Mouse (Mus musculus) retina, postnatal 7 days (tissue): Measurements from ENCODE around the gene Dmap1.

Source experiments
- DNase-seq: peaks from one replicate; pipeline ENCODE4 v3.0.0-alpha.2; 2012; ENCODE audit warnings: low read depth, low spot score

The Dmap1 gene

DNA sequence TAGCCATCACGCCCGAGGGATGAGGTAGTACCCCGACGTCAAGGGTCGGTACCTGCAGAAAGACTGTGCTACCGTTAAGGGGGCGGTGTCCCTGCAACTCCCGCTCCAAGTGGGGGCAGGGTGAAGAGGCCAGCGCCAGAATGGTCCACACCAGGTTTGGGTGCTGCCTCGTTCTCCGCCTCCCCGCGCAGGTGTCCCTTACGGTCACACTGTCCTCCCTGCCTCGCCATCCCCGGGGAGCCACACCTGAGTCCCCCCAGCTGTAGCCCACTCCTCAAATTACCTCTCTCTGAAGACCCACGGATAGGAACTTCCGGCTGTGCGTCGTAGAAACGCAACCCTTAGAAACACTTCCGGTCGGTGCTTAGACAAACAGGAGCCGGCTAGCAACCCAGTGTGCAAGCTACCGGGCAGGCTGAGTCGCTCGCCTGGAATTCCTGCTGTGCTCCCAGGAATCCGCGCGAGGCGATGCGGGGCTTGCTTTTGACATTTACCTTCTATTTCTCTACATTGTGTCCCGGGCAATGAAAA lies at the start of gene Dmap1:
TSS of gene Dmap1 (minus strand) at position 343 of the 531 bp plus-strand sequence.
- peak; percentile 79 for DNase-seq

DNA sequence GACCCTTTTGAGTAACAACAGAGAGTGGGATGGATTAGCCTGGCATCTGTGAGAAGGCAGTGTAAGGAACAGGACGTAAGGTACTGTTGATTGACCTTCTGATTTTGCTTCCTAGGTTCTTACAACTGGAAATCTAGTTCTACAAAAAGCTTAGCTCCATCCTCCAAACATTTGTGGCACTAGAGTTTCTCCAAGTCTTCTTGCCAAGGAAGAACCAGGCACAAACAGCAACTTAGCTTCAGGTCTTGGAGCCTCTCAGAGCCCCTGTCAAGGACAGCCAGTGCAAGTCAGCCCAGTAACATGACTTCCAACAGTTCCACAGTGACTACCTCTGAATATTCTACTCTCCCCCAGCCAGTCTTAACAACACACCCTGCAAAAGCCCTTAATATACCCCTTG lies 42.0 kb upstream of the Dmap1 start, which contains the start of gene Gm12845:
TSS of gene Gm12845 (plus strand) at position 301 of the 400 bp plus-strand sequence.
- DNase-seq, result no peak

DNA sequence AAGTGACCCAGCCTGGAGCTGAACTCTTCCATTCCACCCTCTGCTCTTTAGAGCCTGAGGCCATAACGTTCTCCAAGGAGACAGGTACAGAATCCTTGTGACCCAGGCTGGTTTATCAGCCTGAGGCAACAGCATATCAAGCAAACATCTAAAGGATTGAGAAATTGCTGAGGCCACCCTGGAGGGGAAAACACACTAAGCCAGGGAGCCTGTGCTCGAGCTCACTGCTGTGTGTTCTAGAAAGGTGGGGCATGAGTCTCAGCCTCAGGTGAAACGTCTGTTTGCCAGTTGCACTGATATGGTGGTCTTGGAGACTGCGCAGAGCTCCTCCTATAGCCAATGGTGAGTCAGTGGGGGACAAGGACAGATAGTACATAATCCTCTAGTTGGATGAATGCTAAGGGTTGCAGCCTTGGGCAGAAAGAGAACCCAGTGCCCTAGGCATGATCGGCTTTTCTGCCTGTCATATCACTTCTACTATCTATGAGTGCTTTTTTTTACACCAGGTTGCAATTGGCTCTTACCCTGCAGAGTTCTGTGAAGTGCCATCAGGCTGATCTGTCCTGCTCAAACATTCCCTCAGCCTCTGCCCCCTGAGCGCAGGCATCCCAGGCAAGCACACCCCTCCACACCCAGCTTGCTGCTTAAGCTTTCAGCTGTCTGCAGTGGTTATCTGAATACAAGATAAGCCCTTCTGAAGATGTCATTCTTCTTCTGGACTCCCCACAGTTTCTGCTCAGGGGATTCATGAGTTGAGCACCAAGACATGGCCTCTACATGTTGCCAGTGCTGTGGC lies 31.4 kb upstream of the Dmap1 start:
- no peak for DNase-seq

DNA sequence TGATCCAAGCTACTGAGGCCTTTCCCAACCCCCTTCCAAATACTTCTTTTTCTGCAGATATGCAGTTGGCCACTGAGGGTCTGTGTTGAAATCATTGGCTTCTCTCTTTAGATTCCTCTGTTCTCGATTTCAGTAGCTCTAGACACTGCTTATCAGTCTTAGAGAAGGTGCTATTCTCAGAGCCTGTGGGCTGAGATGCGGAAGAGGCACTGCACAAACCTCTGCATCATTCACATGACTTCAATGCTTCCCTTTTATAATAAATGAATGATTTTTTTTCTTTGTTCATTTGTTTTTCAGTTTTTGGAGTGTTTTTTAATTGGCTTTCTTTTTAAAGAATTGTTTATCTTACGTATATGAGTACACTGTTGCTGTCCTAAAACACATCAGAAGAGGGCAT lies 30.2 kb upstream of the Dmap1 start:
- DNase-seq, result no peak

DNA sequence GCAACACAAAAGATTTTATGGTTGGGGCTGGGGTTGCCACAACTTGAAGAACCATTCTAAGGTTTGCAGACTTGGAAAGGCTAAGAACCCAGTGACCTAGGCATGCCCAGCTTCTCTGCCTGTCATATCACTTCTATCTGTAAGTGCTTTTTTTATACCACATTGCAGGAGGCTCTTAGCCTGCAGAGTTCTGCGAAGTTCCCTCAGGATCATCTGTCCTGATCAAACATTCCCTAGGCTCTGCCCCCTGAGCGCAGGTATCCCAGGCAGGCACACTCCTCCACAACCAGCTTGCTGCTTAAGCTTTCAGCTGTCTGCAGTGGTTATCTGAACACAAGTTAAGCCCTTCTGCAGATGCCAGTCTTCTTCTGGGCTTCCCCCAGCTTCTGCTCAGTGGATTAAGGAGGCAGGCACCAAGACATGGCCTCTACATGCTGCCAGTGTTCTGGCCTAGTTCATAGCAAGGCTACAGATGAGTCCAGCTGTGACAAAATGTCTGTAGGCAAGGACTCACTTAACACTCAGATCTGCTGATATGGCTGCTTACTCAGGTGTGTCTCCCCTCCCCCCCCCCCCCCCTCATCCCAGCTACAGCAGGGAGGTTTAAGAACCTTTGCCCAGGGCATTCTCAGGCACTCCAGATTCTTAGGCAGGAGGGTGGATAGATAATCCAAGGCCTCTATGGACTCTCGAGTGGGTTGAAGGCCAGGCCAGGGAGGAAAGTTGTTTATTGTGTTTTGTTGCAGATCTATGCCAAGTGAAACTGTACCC lies 26.9 kb upstream of the Dmap1 start:
- no peak for DNase-seq

DNA sequence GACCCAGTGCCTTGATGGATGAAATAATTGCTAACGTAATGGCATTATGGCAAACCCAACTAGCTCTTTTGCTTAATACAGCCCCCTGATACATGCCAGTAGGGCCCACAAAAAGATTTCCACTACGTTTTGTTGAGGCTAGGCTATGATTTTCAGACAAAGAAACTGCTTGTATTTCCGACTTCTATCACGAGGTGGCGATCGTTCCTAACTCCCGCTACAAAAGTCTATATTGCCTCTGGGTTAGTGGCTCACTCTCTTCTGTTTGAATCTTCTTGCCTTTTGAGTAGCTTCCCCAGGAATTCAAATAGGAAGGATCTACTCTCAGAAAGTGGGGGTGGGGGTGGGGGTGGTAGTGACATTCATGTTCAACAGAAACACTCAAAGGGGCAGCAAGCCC lies 23.3 kb upstream of the Dmap1 start:
- DNase-seq, result peak; percentile 53

DNA sequence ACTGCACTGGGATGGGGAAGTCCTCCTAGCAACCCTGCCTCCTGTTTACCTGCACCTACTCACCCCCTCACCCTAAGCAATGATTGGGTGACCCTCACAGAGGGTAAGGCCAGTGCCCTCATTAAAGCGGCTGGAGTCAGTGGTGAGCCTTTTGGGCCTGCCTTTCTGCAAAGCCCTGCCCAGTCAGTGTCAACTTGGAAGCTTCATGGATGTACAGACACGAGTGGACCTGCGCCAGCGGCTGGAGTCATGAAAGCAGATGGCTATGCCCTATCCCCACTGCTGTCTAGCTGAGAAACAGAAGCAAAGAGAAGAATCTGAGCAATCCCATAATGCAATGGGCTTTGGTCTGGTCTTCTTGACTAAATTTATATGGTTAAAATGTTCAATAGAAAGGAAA lies 4.3 kb upstream of the Dmap1 start:
- DNase-seq, result no peak

DNA sequence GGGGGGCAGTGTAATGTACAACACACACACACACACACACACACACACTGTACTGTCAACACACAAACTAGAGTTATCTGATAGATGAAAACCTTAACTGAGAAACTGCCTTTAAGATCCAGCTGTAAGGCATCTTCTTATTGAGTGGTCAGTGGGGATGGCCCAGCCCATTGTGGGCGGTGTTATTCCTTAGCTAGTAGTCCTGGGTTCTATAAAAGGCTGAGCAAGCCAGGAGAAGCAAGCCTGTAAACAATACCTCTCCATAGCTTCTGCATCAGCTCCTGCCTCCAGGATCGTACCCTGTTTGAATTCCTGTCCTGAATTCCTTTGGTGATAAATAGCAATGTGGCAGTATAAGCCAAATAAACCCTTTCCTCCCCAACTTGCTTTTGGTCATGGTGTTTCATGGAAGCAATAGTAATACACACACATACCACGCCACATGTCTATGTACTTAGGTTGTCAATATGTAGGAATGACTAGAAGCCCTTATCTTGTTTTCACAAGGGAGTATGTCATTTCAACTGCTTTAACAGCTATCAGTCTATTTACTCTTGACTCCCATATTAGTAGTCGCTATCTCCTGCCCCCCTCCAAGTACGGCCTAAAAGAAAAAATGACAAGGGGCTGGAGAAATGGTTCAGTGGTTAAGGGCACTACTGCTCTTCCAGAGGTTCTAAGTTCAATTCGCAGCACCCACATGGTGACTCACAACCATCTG lies 1.1 kb upstream of the Dmap1 start:
- DNase-seq, result no peak

DNA sequence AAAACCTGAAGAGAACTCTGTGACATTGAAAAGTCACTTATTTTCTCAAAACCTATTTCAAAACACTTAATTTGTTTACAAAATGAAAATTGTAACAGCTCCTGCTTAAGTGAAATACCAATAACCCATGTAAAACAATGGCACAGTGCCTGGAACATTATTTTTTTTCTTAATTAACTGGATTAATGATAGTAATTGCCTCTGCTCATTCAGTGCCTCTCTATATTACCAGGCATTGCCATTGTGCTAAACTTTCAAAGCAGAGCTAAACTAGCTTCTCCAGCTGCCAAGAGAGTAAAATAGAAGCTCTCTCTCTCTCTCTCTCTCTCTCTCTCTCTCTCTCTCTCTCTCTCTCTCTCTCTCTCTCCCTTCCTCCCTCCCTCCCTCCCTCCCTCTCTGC lies 390 bp upstream of the Dmap1 start:
- DNase-seq, result no peak

DNA sequence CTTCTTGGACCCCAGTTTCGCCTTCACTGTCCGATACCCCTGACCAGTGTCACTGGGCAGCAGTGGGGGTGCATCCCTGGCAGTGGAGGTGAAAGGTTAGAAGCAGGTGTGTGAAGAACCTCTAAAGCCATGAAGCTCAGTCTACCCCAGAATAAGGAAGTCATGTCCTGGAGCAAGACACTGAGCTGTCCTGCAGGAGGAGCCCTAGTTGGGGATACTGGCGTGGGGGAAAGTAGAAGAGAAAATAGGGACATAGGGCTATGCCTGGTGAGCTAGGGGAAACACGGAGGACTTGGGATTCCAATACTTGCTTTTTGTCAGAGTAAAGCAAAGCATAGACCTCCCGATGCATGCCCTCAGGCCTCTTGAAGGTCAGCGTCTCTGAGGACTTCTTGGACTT lies 1.1 kb downstream of the Dmap1 start:
- no peak for DNase-seq

DNA sequence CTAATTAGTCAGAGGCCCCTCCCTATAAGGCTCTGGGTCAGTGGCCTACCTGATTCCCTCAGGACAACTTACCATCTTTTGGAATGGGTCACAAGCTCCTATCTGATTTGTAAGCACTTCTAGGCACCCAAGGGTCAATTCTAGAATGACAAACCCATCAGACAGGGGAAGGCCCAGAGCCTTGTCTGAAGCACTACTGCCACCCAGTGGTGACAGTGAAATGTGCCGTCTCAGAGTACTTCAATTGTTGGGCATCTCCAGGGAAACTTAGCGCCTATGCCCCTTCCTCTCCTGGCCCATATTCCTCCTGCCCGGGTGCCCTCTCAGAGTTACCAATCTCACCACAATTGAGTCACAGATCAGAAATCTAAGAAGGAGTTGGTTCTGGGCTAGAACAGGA lies 5.2 kb downstream of the Dmap1 start:
- peak; percentile 77 for DNase-seq

DNA sequence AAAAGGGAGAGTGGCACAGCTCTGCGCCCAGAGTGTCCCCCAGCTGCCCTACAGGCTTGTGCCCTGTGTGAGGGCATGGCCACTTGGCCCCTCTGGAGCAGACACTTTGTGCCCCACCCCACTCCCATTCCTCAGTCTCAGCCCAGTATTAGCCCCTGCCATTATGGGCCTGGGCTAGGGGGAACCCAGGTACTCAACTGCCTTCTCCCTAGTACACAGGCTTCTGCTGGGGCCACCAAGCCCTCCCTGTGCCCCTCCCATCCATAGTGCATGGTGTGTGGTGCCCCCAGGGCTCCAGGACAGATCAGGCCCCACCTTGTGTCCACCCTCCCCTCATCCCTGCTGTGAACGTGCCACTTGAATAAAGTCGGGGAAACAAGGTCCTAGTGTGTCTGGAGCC lies 8.2 kb downstream of the Dmap1 start:
- DNase-seq, result no peak

DNA sequence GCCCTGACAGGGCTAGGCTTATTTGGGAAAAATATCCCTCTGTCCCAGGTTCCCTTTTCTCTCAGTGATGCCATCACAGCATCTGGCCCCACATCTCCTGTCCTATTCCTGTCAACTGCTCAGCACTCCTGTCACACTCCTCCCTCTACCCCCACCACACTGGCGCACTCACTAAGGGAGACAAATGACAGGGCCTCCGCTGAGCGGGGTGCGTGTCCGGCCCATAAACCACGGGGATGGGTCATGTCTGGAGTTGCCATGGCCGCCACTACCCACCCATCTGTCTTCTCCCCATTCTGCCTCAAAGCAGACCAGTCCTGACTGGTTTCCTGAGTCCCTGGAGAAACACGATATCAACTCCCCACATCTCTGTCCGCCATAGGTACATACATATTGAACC lies 10.0 kb downstream of the Dmap1 start:
- DNase-seq, result no peak

DNA sequence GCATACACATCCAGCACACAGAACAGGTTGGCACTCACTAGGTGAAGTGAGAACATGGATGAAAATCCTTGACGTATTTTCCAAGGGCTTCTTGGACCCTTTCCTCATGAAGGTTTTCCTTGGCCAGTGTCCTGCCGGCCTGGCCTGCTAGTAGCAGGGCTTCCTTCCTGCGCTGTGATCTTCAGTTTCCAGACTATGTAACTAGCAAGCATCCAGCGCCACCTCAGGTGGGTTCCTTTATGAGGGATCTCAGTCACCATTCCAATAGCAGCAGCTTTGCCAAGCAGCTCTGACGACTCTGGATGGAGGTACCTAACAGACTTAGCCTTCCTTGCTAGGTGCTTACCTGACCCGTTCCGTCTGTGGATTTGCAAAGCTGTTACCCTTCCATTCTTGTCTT lies 12.2 kb downstream of the Dmap1 start:
- DNase-seq, result no peak

DNA sequence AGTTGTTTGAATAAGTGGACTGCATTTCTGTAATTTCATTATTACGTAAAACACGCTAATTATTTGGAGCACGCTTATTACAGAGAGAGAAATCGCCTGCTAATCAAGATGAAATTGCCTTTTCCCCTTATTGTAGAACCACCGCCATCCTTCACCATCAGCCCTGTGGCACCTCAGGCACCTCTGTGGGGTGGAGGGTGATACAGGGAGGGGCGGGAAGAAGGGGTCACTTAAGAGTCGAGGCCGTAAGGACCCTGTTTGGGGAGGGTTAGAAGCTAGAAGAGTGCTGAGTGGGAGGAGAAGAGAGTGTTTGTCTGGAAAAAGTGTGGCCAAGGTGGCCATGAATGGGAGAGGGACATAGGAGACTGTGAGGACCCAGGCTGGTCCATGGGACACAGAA lies 16.0 kb downstream of the Dmap1 start:
- no peak for DNase-seq

DNA sequence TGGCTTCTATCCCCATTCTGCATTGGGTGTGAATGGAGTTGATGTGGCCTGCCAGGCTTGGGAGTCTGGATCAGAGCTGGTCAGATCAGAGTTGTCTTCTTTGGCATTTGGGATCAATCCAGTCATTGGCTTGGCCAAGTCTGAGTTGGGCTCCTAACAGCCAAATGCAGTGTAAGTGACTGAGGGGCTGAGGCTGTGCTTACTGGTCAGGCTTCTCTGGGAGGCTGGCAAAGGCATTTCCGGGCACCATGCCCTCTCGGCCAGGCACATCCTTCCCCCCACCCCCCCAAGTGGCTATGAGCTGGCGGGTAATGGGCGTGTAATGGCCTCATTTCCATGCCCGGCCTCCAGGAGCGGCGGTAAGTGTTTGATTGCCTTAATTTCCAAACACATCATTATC lies 16.5 kb downstream of the Dmap1 start:
- DNase-seq, result no peak

DNA sequence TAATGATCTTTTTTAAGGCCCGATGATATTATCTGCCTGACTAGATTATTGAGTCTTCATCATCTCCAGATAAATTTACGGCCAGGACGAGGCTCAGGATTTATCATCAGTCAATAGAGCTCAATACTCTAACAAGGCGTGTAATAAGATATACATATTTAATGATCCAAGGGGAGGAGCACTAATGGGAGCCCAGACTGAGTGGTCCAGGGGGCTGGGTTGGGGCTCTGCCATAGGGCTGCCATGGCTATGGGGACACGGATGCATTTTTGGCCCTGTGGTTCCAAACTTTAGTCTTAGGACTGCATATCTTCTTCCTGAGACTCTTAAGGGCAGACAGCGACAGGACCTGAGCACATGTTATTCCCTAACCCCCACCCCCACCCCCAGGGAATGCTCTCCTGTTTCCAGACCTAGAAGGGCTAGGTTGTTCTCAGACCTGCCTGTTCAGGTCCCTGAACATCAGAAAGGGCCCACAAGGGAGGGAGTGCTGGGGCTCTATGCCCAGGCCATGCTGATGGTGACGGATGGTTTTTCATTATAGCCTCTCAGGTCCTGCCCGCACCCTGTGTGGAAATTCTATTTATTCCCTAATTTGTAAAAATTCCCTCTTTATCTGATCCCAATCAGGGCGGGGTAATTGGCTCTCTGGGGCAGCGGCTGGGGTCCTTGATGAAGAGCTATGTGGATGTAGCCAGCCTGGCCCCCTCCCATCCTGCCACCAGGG lies 17.5 kb downstream of the Dmap1 start:
- DNase-seq, result no peak

DNA sequence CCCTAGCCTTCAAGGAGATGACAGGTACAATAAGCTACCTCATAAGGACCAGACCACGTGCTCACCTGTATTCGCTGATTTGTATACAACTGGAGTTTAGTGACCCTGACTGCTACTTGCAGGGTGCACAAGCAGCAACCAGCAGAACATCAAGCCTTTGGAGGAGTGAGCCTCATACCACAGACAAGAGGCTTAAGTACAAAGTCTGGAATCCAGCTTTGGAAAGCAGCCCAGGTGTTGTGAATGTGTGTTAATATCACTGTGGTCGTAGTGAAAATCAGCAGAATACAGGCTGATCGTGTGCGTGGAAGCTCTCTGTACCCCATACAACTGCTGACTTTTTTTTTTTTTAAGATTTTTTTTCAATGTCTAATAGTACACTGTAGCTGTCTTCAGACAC lies 22.1 kb downstream of the Dmap1 start:
- DNase-seq, result no peak

DNA sequence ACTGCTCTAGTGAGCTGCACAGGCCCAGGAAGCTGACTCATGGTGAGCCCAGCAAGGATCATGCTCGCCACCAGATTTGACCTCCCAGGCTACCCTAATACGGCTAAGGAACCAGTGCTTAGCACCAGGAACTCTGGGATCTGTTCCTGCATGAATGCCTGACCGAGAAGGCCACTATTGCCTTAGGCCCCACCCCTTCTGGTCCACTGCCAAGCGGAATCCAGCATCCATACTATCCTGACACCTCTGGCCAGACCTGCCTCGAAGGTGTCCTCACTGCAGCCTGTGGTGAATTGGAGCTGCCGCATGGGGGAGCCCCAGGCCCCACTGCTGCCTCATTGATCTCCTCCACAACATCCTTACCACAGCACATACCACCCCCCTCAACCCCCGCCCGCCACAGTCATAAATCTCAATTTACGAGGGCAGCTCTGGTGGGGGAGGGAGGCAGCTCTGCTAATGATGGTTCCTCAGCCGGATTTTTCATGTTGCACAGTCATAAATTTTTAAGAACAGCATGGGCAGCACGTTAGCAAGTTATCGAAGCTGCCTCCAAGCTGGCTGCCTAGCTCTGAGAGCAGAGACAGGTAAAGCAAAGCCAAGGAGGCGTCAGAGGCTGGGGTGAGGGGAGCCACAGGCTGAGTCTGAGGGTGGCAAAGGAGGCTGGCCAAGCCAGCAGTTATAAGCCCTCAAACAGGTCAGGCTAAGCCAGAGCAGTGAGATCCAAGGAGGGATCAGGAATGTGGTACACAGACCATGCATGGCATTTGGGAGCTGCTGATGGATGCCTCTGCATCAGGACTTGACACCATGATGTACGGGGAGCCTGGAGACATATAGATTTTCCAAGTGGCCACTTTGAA lies 23.3 kb downstream of the Dmap1 start:
- no peak for DNase-seq

DNA sequence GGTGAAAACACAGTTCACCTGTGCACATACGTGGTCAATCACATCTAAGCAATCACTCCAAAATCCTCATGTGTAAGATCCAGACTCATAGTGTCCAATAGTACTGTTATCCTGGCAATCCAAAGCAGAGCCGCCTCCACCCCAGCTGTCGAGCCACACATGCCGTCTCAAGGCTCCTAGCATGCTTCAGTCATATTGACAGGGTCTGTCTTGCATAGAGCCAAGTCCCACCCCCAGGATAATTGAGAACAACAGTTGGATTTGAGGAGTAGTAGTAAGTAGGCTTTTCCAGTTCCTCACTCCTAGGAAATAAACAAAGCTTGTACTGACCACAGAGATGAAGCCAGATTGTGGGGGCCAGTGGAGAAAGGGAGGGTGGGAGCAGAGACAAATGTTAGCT lies 24.4 kb downstream of the Dmap1 start:
- no peak for DNase-seq

DNA sequence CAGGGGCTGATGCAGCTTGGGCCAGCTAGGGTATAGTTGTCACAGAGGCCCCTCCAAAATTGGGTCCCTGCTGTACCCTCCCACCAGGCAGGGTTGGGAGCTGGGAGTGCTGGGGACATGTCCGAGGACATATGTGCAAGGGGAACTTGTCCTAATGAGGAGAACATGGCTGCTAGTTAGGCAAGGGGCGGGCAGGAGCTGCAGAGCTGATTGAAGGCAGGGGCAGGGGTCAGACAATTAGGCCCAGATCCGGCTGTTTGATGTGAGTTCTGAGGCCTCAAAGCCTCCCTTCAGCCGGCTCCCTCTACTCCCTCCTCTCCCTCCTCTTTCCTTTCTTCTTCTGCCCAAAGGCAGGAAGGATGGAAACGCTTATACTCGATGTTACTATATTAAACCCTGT lies 25.1 kb downstream of the Dmap1 start:
- no peak for DNase-seq
